Mouse (Mus musculus) gastrocnemius, postnatal 4 days (tissue): ENCODE data around the gene Rnd2. TPM values are rescaled to one million over a fixed set of nuclear protein-coding genes. Genes with fewer than 3 reads are reported as not detected.
A peak's percentile ranks its signal among the peaks of the same experiment; 100 is the strongest.
"Not testable (repeated sequence)": the region's sequence is repeated elsewhere in the genome, so short reads cannot be mapped to it uniquely, and the experiment has no call there.

ENCODE experiments used
- DNase-seq, 2 experiments: peaks; one replicate each; pipeline ENCODE4 v3.0.0; 2021 to 2022; ENCODE audit warnings: low spot score in 2 of 2, mixed read lengths in 2 of 2
- total RNA-seq, 2 experiments: library from RNA; stranded (reverse); gene quantifications; 2 replicates each; pipeline ENCODE4 v1.2.3; 2021

Gene Rnd2
- total RNA-seq, 2 experiments from 2014 or later: 8.1 to 8.3 TPM

GRCm38 (mm10) chr11:101467477-101468262, 2.9 kb downstream of the Rnd2 start:
- peak; percentile 50 to 69 for DNase-seq

DNA sequence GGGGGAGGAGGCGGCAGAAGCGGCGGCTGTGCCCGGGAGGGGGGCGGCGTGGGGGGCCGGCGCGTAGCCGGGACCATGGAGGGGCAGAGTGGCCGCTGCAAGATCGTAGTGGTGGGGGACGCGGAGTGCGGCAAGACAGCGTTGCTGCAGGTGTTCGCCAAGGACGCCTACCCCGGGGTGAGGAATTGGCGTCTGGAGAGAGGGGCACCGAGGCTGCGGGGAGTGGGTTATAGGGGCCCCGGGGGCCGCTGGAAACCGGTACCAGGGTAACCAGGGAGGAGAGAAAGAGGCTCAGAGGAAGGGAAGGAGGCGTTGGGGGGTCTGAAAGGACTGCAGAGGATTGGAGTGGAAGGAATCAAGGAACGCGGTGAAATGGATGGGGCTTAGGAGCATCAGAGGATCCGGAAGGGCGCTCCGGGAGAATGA, 3.5 kb downstream of the Rnd2 start:
- no peak for DNase-seq

DNA sequence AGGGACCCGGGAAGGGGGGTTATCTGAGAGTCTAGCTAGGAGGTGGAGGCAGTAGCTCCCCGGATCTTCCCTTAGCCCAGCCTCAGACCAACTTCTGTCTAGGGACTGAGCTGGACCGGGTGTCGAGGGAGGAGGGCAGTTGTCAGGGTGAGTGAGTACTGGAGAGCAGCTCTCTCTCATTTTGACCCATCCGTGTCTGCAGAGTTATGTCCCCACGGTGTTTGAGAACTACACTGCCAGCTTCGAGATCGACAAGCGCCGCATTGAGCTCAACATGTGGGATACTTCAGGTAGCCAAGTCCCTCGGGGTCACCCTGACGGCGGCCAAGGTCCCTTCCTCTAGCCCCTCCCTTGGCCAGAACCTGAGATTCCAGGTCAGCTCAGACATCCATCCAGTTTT, 3.9 kb downstream of the Rnd2 start:
- DNase-seq: no peak

- DNase-seq: no peak
Measured at GRCm38 (mm10) chr11:101469155-101469554, 4.4 kb downstream of the Rnd2 start.

DNA sequence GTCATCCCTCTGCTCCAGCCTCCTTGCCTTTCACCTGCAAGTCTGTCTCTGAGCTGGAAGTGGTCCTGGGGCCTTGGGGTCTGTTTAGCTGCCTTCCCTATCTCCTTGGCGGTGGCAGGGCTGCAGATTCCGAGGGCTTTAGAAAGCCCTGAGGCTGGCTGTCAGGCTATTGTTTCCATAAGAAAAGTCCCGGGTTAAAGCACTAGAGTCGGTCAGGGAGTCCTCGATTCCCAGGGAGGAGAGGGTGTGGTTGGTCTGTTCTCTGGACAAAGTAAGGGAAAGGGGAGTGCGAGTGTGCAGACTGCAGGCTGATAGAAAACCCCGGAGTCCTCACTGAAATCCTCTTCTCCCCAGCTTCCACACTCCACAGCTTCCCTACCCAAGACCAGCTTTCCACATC, 5.4 kb downstream of the Rnd2 start:
- no peak for DNase-seq

DNA sequence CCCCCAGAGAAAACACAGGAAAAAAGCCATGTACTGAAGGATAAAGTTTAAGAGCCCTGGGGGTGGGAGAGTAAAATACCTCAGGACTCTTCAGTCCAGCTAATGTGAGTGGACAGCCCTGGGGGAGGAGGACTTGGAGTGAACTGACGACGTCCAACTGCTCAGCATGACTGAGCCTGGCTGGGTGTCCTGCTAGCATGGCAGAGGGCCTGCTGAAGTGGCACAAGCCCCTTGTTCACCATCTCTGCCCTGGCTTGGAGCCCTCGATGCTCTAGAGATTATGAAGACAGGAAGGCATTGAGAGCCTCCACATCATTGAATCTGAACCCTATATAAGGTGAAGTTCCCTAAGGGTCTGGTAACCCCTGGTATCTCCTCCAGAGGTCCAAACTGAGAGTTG, 7.1 kb downstream of the Rnd2 start:
- DNase-seq: no peak

DNA sequence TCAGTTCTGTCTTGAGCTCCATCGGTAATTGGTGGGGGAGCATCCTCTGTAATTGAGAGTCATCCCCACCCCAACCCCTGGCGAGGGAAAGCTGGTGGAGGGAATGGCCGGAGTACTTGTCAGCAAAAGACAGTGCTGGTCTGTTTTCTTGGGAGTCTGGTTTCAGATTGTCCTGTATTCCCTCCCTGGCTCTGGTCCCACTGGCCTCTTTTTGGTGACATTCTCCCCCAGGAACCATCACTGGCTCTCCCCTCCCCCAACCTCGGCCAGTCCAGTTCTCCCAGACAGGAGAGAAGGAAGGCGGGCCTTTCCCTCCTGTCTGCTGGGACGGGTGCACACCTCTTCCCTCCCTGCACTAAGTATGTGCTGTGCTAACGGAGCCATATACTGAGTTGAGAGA, 7.5 kb downstream of the Rnd2 start:
- DNase-seq: no peak

GRCm38 (mm10) chr11:101473686-101474085, 8.9 kb downstream of the Rnd2 start:
- DNase-seq: not testable (repeated sequence)

DNA sequence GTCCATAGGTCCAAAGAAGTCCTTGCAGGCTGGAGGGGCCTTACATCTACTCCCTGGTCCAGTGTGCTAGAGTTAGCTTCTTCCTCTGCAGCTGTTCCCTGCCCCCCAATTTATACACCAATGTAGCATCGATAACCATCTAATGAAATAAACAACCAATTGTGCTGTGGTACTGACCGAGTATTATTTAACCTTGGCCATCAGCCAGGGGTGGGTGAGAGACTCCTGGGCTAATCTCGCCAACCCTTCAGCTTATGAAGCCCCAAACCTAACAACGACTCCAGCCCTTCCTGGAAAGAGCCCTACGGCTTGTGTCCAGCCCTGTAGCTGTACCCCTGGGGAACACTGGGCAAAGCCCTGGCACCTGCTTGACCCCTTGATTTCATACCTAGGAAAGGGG, 9.5 kb downstream of the Rnd2 start:
- no peak for DNase-seq

DNA sequence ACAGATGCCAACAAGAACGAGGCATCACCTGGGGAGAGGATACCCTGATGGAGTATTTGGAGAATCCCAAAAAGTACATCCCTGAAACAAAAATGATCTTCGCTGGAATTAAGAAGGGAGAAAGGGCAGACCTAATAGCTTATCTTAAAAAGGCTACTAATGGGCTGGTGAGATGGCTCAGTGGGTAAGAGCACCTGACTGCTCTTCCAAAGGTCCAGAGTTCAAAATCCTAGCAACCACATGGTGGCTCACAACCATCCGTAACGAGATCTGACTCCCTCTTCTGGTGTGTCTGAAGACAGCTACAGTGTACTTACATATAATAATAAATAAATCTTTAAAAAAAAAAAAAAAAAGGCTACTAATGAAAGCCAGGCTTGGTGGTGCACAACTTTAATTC, 11.6 kb downstream of the Rnd2 start:
- not testable (repeated sequence) for DNase-seq

DNA sequence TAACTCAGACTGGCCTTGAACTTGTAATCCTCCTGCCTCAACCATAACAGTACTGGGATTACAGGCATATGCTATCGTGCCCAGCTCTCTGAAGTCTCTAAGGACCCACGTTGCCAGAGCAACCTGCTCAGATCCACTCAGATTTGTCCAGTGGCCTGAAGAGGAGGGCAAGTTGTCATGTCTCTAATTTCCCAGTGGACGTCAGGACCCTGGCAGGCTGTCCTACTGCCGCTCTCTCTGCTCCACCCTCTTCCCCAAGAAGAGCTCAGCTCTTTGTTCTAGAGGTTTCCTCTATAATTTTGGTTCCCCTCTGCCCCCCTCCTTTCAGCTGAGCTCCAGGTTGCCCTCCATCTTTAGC, 12.4 kb downstream of the Rnd2 start:
- no peak for DNase-seq

DNA sequence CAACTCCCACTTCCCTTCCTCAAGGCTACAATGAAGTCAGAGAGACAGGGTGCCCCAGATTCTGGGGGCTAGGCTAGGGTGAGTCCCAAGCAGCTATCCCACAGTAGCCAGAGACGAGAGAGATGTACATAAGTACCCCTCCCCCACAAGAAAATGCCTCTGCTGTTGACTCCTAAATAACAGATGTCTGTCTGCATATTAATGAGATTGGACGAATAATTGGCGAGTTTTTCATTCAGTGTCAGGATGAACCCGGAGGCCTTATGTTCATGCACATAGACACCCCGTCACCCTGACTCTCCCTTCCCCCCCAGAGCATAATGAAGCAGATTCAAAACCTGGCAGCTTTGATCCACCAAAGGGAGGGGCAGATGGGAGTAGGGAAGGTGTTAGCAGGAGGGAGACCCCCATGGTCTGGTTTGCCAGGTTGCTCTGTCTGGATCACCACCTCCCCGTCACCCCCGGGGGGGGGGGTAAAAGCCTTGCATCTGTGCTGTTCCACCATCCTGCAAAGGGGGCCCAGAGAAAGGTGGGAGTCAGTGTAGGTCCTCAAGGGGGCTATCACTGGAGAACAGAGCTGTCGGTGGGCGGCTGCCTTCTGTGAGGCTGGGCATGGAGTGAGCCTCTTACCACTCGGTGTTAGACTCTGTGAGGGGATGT, 12.9 kb downstream of the Rnd2 start:
- DNase-seq: no peak

DNA sequence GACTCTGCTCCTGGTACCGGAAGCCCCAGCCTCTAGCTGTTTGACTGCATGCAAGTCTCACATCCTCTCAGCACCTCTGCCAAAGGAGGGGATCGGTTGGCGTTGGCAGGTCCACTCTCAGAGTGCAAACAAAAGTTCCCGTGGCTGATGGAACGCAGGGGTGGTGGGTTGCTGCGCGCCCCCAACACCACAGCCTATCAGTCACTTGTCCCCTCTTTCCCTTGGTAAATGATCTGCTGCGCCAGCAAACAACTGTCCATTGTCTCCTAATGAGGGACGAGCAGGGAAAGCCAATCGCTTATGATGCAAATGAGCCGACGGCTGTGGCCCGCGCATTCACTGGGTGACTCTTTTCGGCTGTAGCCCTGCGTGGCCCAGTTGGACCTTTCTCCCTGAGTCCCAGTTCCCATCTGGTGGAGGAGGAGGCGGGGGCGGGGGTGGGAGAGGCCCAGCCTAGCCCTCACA, 14.4 kb downstream of the Rnd2 start:
- DNase-seq: no peak

DNA sequence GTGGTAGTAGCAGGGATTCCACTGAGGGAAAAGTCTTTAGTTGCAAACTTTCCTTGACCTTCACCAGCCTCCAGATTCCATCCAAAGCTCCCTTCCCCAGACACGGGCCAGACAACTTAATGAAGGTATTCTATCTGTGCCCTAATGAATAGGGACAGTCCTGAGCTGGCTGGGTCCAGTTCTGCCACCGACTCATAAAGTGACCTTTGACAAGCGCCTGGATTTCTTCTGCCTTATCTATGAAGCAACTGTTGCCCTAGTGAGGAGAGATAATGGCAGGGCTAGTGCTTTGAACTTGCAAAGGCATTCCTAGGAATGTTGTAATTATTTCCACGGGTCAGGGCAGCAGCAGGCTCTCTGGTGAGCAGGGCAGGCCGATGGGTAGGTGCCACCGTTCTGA, 16.1 kb downstream of the Rnd2 start:
- no peak for DNase-seq

- no peak for DNase-seq
Measured at GRCm38 (mm10) chr11:101483804-101484203, 19.0 kb downstream of the Rnd2 start.

DNA sequence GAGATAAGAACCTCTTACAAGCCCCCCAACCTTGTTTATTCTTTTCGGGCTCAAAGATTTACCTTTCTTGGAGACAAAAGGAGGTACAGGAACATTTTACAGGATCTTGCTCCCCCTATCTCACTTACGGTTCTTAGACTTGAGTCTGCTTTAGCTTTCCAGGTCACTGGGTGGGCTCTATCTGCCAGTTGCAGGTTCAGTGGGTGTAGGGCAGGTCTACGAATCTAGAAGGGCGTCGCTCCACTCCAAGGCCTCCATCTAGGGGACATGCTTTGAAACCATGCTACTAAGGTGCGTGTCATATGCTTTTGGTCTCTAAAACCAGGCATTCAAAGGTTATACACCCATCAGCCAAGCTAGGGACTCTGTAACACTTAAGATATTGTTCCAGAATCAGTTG, 19.4 kb downstream of the Rnd2 start:
- no peak for DNase-seq

DNA sequence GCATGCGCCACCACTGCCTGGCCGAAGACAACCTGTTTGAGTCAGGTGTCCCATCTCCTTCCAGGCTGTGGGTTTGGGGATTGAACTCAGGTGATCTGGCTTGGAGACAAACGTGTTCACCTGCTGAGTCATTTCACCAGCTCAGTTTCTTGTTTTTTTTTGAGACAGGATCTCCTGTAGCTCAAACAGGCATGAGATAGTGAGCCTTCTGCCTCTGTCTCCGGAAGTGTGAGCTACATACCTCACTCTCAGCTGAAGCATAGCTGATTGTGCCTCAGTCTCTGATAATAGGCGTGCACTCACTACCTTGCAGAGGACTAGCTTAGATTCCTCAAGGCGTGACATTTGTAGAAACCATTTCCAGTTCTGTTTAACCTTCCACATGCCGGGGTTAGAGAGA, 20.0 kb downstream of the Rnd2 start:
- no peak for DNase-seq

DNA sequence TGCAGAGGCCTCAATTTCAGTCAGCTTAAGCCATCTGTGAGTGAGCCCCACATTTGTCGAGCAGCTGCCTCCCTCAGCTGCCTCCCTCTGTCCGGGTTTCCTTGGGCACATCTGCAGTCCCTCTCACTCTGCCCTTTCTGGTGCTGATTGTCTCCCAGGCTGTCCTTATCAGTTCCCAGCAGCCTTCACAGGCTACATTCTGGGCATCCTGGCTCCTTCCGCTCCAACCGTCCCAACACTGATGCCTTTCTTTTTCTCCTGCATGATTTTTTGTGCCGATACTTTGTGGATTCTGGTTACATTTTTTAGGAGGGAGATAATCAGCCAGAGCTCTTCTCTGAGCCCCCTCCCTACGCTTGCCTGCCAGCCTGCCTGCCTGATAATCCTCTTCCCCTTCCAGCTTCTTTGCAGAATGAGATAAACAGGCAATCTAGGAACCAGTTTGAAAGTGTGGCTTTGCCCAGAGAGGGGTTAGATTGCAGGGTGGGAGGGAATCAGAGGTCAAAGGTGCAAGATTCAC, 20.8 kb downstream of the Rnd2 start:
- DNase-seq: no peak

- DNase-seq: no peak
Measured at GRCm38 (mm10) chr11:101486126-101486525, 21.3 kb downstream of the Rnd2 start.

DNA sequence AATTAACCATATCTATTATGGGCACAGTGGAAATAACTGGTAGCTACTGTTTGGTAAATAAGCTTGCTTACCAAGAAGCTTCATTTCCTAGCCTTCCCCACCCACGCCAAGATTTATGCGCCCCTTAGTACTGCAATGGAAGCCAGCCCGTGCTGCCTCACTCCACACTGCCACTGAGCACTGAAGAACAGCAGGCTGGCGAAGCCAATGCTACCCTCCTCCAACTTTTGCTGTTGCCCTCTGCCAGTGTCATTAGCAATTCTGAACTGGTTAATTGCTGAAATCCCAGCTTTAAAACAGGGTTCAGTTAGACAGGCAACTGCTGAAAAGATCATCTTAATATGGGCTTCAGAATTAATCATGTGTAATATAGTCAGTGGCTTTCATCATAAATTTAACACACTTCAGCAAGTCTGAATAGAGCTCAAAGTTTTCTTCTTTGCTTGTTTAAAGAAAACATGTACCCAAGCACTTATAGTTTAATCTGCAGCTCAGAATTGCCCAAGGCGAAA, 41.5 kb downstream of the Rnd2 start:
- no peak for DNase-seq

GRCm38 (mm10) chr11:101507090-101507489, 42.3 kb downstream of the Rnd2 start:
- DNase-seq: no peak

DNA sequence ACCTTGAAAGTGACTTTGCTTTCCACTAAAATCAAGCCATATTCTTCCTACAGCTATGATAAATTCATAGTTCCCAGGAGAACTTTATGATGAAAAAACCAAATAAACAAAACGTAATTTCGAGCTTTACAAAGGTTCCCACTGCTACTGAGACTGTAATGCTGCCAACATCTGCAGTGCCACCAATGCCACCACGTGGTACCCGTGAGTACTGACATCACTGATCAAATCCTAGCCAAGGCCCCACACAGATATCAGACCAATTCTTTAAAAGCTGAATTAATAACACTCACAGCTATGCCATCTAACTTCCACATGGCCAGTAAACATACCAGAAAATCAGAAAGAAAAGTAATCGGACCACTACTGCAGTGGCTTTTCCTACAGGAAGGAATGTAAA, 54.1 kb downstream of the Rnd2 start:
- no peak for DNase-seq
